Mouse (Mus musculus) layer of hippocampus, postnatal 10 days (tissue): ENCODE data around the gene Tshz2. TPM values are rescaled to one million over a fixed set of nuclear protein-coding genes. Genes with fewer than 3 reads are reported as not detected.

Experiments
- DNase-seq, 2 experiments: peaks; one replicate each; pipeline ENCODE4 v3.0.0; 2021; ENCODE audit warnings: low spot score in 2 of 2
- total RNA-seq, 2 experiments: library from RNA; stranded (reverse); gene quantifications; 2 replicates each; pipeline ENCODE4 v1.2.3; 2021

The Tshz2 gene
- total RNA-seq, 2 experiments from 2014 or later, result 49.8 to 64.9 TPM

- DNase-seq, result no peak
These were observed 66.3 kb downstream of the Tshz2 start for GRCm38 (mm10) chr2:169699141-169699540.

- no peak for DNase-seq
These were observed 67.2 kb downstream of the Tshz2 start for GRCm38 (mm10) chr2:169699862-169700511.

GRCm38 (mm10) chr2:169702725-169703486 lies 70.1 kb downstream of the Tshz2 start:
- DNase-seq, result no peak

- DNase-seq, result no peak
These were observed 89.0 kb downstream of the Tshz2 start for GRCm38 (mm10) chr2:169721793-169722326.

GRCm38 (mm10) chr2:169722341-169722740 lies 89.5 kb downstream of the Tshz2 start:
- no peak for DNase-seq

DNA sequence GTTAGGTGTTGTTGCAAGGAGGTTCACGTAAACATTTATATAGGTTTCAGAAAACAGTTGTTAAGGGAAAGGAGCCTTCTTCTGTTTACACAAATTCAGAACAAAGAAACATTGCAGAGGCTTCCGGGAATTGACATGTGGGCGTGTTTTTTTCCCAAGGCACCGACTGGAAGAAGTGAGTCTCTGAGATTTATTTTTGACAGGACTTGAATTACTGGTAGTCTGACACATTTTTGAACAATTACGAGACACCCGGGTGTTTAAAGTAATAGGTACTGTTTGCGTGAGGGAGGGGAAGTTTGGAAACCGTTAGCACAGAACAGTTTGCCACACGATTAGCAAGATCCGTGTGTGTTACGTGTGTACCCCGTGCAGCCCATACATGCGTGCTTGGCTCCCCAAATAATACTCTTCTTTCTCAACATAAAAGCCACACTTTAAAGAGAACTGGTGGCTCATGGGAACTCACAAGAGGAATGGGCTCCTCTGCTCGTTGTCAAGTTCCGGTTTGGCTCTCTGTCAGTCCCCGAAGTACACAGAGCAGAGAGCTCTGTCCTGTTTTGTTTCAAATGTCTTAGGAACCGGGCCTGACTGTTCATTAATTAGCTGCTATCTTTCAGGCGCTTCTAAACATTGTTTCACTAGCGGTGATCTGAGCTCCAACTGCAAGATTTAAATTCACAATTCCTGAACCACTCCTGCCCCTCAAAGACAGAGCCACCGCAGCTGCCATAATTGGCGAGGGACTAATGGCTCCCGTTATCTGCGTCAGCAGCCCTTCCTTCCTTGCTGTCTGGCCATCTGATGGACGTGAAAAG lies 91.0 kb downstream of the Tshz2 start:
- DNase-seq, result no peak

DNA sequence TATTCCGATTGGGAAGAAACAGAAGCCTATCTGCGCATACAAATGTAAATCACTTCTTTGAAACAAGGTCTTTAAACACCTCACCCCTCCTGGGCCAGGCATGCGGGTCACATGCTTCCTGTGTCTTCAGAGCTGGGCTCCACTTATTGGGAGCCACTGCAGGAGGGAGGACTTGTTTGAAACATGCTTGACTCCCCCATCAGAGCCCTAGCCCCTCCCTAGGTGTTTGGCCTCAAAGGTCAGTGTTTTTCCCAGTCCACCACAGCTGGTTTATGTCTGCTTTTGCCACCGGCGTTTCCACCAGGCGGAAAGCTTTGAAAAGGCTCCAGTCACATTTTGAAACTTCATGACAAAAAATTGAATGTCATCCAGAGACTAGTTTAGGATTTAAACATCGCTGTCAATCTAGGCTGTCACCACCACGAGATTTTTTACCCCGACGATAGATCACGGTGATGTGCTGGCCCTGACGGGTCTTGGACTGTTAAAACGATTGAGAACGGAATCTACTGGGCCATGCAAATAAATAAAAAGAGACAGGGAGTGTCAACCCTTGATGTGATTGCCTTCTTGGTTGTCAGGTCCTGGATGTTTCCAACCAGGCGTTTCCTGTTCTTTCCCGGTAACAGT lies 96.0 kb downstream of the Tshz2 start:
- DNase-seq, result no peak

- DNase-seq, result no peak
These were observed 97.8 kb downstream of the Tshz2 start for GRCm38 (mm10) chr2:169730551-169730996.

GRCm38 (mm10) chr2:169734053-169734452 lies 101.2 kb downstream of the Tshz2 start:
- DNase-seq, result no peak

- DNase-seq, result no peak
These were observed 102.9 kb downstream of the Tshz2 start for GRCm38 (mm10) chr2:169735475-169736406.

DNA sequence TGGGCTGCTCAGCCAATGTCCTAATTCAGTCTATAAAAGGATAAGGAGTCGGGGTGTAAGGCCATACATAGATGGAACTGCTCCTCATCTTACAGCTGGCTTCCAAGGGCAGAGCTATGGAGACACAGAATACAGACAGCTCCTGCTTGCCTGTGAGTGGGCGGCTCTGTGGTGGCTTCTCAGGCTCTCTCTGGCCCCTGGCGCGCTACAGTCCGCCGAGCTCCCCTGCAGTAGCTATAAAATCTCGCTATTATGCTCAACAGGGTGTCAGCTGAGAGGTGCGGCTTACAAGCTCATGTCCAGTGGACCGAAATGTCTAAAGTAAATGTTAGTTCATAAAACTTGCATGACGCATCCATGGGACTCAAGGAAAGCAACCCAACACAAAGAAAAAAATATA lies 108.2 kb downstream of the Tshz2 start:
- no peak for DNase-seq

DNA sequence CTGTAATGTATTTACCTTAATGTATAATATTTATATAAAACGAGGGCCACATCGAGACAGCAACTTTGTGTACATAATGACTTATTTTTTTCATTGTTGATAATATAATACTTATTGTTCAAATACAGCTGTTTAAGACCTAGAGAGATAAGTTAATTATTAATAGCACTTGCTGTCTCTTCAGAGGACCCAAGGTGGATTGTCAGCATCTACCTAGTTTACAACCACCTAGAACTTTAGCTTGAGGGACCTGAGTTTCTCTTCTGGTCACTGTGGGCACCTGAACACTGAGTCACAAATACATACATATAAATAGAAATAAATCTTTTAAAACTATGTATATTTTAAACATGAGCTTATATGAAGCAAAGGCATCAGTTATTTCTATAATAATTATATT lies 110.0 kb downstream of the Tshz2 start:
- no peak for DNase-seq

DNA sequence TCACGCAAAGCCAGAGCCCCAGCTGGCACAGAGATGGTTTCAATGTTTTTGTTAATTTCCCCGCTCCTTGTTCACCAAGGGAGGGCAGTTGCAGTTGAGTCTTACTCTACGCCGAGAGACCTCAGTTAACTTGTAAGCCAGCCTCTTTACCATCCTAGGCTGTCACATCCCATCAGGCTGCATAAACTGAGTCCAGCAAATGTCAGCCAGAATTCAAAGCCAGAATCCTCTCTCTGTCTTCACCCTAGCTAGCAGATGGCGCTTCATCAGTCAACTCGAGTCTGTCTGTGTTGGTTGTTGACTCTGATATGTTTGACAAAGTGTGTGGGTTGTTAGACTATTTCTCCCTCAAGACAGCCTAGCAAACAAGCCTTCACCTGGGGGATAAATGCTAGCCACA lies 110.5 kb downstream of the Tshz2 start:
- peak in 1 of 2 experiments; percentile 26 for DNase-seq

- no peak for DNase-seq
These were observed 111.1 kb downstream of the Tshz2 start for GRCm38 (mm10) chr2:169743910-169744309.

- DNase-seq, result no peak
These were observed 114.4 kb downstream of the Tshz2 start for GRCm38 (mm10) chr2:169747114-169747642.

DNA sequence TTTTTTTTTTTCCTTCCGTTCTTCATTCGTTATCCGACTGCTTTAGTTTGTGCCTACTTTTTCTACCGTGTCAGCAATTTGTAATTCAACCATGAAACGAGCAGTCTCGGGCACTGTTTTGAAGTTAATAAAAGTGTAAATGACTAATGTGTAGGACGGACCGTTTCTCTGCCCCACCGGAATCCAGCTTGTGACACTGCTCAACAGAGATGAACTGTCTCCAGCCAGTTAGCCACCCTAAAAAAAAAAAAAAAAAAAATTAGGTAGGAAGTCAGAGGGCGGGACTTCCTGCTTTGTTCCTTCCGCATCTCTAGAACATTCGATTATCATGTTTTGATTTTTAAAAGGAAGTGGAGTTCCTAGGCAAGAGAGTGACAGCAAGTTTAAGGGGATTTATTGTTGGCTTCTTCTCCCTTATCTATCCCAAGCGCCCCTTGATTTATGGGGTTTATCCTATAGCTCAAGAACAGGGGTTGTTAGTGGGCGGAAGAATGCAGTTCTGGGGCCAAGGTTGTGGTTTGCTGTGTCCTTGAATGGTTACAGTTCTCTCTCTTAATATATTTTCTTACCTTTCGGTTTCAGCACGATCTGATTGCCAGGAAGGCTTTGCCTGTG lies 116.6 kb downstream of the Tshz2 start:
- DNase-seq, result no peak

DNA sequence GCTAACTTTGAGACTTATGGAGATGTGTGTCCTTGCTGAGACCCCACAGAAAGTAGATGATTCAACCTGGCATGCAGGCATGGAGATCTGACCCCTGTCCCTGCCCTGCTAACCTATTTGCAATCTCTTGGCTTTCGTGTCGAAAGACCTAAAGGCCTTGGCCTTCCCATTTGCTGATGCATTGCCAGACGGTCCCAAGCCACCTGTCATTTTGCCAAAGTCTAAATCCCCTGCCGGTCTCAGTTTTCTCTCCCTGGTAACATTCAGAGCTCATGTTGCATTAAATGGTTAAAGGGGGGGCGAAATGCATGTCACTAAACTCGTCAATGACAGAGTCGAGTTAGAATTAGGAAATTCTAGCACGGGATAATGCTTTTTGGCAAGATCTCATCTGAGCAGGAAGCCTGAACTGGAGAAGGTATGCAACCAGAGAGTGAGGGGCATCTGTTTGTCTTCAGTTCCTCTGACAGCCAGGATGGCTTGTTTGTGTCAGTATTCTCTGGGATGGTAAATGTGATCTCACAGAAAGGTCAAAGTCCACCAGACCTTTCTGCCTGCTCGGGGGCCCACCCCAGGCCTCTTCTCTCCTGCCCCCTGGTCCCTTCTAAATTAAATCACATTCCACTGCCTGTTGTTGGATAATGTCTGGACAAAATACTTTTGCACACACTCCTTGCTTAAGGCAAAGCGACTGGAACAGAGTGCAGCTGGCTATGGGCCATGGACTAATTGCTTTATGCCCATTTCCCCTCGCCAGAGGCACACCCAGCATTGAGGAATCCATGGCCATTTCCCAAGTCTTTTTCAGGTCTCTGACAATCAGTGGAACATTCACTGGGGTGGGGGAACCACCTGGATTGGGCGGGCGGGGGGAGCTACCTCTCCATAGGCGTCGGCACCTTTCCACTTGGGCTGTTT lies 118.0 kb downstream of the Tshz2 start:
- DNase-seq, result no peak

DNA sequence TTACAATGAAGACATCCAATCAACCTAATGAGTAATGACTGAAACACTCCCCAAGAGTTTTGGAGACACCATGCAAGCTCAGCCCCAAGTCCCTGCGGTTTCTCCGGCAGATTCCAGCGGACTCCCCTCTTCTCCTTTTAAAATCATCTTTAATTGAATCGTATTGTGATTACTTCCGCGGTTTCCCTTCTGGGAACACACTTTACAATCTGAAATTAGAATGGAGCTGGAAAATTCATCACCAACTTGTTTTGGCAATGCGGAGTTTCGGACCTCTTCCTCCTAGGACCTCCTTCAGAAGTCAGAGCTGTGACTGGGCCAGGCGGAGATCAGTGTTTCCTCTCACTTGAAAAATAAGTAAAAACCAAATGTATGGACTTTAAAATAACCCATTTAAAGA lies 119.3 kb downstream of the Tshz2 start:
- no peak for DNase-seq
